Mouse (Mus musculus) liver, adult 10 weeks (tissue): ENCODE measurements around the gene Arpc2. TPM values are rescaled to one million over a fixed set of nuclear protein-coding genes. Genes with fewer than 3 reads are reported as not detected.

Source experiments
- polyA plus RNA-seq: library from polyadenylated mRNA; stranded (reverse); fragments of 350-450 nt; fragmentation: Illumina TruSeq; extraction: RNeasy Lipid Tissue Mini Kit (QIAGEN cat#74804); gene quantifications from one replicate; pipeline ENCODE4 v1.2.3, GENCODE M21; 2014; ENCODE audit warnings: low read depth, low replicate concordance

The Arpc2 gene
- 208 TPM for polyA plus RNA-seq

DNA sequence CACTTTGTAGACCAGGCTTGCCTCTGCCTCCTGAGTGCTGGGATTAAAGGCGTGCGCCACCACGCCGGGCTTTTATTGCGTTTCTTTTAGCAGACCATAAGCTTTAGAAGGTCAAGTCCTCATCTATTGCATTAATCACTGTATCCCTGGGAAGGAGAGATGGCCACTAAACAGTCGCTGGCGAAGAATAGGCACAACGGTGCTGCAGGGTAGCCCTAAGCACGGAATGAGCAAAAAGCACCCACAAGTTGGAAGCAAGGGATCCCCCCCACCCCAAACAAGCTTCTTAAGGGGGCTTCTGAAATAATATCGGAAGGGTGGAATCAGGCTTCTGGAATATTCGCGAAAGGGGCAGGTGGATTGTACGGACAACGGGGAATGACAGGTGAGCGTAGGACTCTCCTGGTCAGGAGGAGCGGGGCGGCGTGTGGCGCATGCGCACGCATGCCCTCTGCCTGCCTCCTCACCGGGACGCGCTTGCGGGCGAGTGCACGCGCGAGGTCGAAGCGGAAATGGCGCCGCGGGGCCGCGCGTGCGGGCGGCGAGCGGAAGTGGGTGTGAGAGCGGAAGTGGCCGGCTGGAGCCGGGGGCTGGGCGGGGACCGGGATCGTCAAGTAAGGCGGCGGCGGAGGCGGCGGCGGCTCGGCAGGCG lies at the start of gene Arpc2:
TSS of gene Arpc2 (plus strand) at position 147 of the 652 bp plus-strand sequence.

GRCm38 (mm10) chr1:74194445-74194844 lies 41.4 kb upstream of the Arpc2 start, which contains the start of gene Cxcr1:
TSS of gene Cxcr1 (minus strand) at chr1:74194631.

DNA sequence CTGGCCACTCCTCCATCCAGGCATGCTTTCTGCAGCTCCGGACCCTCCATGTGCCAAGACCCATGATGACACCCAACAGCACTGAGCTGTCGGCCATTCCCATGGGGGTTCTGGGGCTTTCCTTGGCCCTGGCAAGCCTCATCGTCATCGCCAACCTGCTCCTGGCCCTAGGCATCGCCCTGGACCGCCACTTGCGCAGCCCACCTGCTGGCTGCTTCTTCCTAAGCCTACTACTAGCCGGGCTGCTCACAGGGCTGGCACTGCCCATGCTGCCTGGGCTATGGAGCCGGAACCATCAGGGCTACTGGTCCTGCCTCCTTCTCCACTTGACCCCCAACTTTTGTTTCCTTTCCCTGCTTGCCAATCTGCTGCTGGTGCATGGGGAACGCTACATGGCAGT lies 42.7 kb downstream of the Arpc2 start, which contains the start of gene Gpbar1:
TSS of gene Gpbar1 (plus strand) at position 13 of the 400 bp plus-strand sequence.

DNA sequence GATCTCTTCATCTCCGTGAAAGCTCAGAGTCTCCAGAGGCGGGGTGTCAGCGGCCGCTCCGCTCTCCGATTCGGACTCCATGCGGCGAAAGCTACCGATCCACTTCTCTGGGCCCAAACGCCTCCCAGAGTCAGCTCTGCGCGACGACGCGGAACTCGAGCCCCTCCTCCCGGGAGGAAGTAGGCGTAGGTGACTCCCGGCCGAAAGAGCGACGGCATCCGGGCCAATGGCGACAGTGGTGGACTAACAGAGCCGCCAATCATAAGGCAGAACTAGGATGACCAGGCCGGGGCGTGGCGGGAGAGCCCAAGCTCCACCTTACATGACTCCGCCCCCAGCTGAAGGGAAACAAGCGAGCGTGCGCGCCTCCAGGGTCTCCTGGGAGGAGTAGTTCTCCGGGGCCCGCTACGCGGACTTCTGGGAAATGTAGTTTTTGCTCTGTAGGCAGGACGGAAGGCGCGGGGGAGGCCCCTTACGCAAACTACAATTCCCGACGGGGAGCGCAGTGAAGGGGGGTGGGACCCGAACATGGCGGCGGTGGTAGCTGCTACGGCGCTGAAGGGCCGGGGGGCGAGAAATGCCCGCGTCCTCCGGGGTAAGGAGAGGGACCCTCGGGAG lies 48.8 kb downstream of the Arpc2 start, which contains the start of the genes Aamp and Pnkd:
TSS of gene Aamp (minus strand) at position 196 of the 618 bp plus-strand sequence.
TSS of gene Pnkd (plus strand) at position 388 of the 618 bp plus-strand sequence.

GRCm38 (mm10) chr1:74305522-74305921 lies 69.6 kb downstream of the Arpc2 start, which contains the start of gene Tmbim1:
TSS of gene Tmbim1 (minus strand) at chr1:74305622.

Other genes with a start within 250 kb of the Arpc2 start
- gene Tns1, start 111.6 kb upstream of the Arpc2 start, polyA plus RNA-seq, result 7.4 TPM
- not detected for gene Rufy4, start 110.5 kb upstream of the Arpc2 start, polyA plus RNA-seq
- gene Cxcr2, start 82.1 kb upstream of the Arpc2 start, polyA plus RNA-seq, result not detected
- gene Cxcr1, start 41.5 kb upstream of the Arpc2 start, polyA plus RNA-seq, result not detected
- gene Gpbar1, start 42.5 kb downstream of the Arpc2 start, polyA plus RNA-seq, result not detected
- 7.8 TPM for gene Aamp, start 48.7 kb downstream of the Arpc2 start, polyA plus RNA-seq
- 11.1 TPM for gene Pnkd, start 48.8 kb downstream of the Arpc2 start, polyA plus RNA-seq
- gene Tmbim1, start 69.5 kb downstream of the Arpc2 start, polyA plus RNA-seq, result 21.5 TPM
- not detected for gene Catip, start 126.0 kb downstream of the Arpc2 start, polyA plus RNA-seq
- gene Slc11a1, start 139.1 kb downstream of the Arpc2 start, polyA plus RNA-seq, result 1.7 TPM
- gene Ctdsp1, start 155.4 kb downstream of the Arpc2 start, polyA plus RNA-seq, result 26.7 TPM
- 0.19 TPM for gene Vil1, start 173.3 kb downstream of the Arpc2 start, polyA plus RNA-seq